Mouse (Mus musculus) ES-E14 (cell line): Measurements from ENCODE around the gene Gna12. TPM values are rescaled to one million over a fixed set of nuclear protein-coding genes. Genes with fewer than 3 reads are reported as not detected.

ENCODE experiments used
- DNase-seq: peaks from one replicate; pipeline ENCODE4 v3.0.0-alpha.2; 2013; ENCODE audit warnings: low read depth, low spot score
- H3K27ac ChIP-seq: 2 replicates; pipeline ENCODE4 v1.5.1; 2012; ENCODE audit warnings: low read depth, mild to moderate bottlenecking, low read length, moderate library complexity, mixed read lengths; ENCODE audit not compliant: poor library complexity, insufficient read depth, severe bottlenecking
- H3K36me3 ChIP-seq: 2 replicates; pipeline ENCODE4 v1.6.1; 2012; ENCODE audit warnings: mild to moderate bottlenecking, low read length, moderate library complexity, mixed read lengths; ENCODE audit not compliant: control insufficient read depth, poor library complexity, insufficient read depth, severe bottlenecking
- H3K4me1 ChIP-seq, 2 experiments: fragments of 150-350 bp in 1 of 2; sonication (generic) in 1 of 2; 2 replicates each; pipeline ENCODE4 v1.6.1; 2012; ENCODE audit warnings: low read length in 2 of 2, mild to moderate bottlenecking in 1 of 2, mixed read lengths in 1 of 2; ENCODE audit not compliant: control insufficient read depth in 2 of 2, insufficient read depth in 2 of 2, poor library complexity in 1 of 2
- H3K4me3 ChIP-seq, 2 experiments: fragments of 150-350 bp in 1 of 2; sonication (generic) in 1 of 2; 2 replicates each; pipeline ENCODE4 v1.5.1; 2012; ENCODE audit warnings: low read length in 2 of 2, low read depth in 1 of 2, mild to moderate bottlenecking in 1 of 2, mixed read lengths in 1 of 2; ENCODE audit not compliant: insufficient read depth in 1 of 2, poor library complexity in 1 of 2, severe bottlenecking in 1 of 2
- H3K9ac ChIP-seq: 2 replicates; pipeline ENCODE4 v1.6.1; 2012; ENCODE audit warnings: low read depth, mild to moderate bottlenecking, low read length, mixed read lengths; ENCODE audit not compliant: poor library complexity, insufficient read depth, severe bottlenecking
- H3K9me3 ChIP-seq: fragments of 150-350 bp; sonication (generic); 2 replicates; pipeline ENCODE4 v1.6.1; 2012; ENCODE audit warnings: low read depth, mild to moderate bottlenecking, low read length; ENCODE audit not compliant: control insufficient read depth, insufficient read depth
- CHD2 ChIP-seq: IDR thresholded peaks from 2 replicates; pipeline ENCODE4 v1.6.1; 2014; ENCODE audit warnings: mild to moderate bottlenecking, low read depth, low read length, inconsistent platforms
- HCFC1 ChIP-seq: IDR thresholded peaks from 2 replicates; pipeline ENCODE4 v1.6.1; 2012; ENCODE audit warnings: low read length, inconsistent platforms, borderline replicate concordance; ENCODE audit not compliant: insufficient read depth
- MAFK ChIP-seq: IDR thresholded peaks from 2 replicates; pipeline ENCODE4 v1.6.1; 2014; ENCODE audit warnings: mild to moderate bottlenecking, low read depth, low read length, inconsistent platforms; ENCODE audit not compliant: insufficient read depth
- ZC3H11A ChIP-seq: IDR thresholded peaks from 2 replicates; pipeline ENCODE4 v1.6.1; 2012; ENCODE audit warnings: low read depth, mild to moderate bottlenecking, inconsistent platforms, low read length, borderline replicate concordance
- ZNF384 ChIP-seq: IDR thresholded peaks from 2 replicates; pipeline ENCODE4 v1.6.1; 2012; ENCODE audit warnings: low read depth, low read length, inconsistent platforms
- in situ Hi-C, 2 experiments: fragments of 600-800 bp; cut with MboI; formaldehyde crosslinking; loops; one replicate each; pipeline ENCODE4 v1.15.1; 2025; ENCODE audit warnings: low sequenced_read_pairs in 2 of 2, inconsistent platforms in 1 of 2; ENCODE audit not compliant: unreplicated experiment in 2 of 2
- total RNA-seq: library from RNA; depleted of rRNA; stranded (reverse); fragments of 300-350 nt; gene quantifications from 2 replicates; pipeline ENCODE4 v1.2.3, GENCODE M21; 2012

Gna12 gene
- total RNA-seq, 1 experiment: 50.4 TPM

- H3K9ac ChIP-seq: no peak overlapping the region
- in situ Hi-C loops: no loop called here
- H3K4me1 ChIP-seq: peaks cover 0 to 5% of the 10 kb centered on the region in 2 experiments; a peak in 2 of 4 replicates
- H3K36me3 ChIP-seq: peaks cover 10% of the 10 kb centered on the region
- no peak overlapping the region for H3K4me3 ChIP-seq
- no peak overlapping the region for H3K27ac ChIP-seq
- no peak for TF ChIP-seq ZNF384
- no peak for TF ChIP-seq ZC3H11A
- no peak for TF ChIP-seq HCFC1
- TF ChIP-seq MAFK: no peak
- TF ChIP-seq CHD2: no peak
- H3K9me3 ChIP-seq: no peaks in the 10 kb centered on the region
- DNase-seq: no peak
These were observed 44.9 kb downstream of the Gna12 start for GRCm38 (mm10) chr5:140785240-140785872.

GRCm38 (mm10) chr5:140784288-140784687 is 45.9 kb downstream of the Gna12 start:
- Histone ChIP-seq H3K9me3 (no peaks in the 10 kb centered on the region), H3K36me3 (peaks cover 10% of the 10 kb centered on the region), H3K27ac (no peak overlapping the region), H3K4me3 (no peak overlapping the region), H3K9ac (no peak overlapping the region), H3K4me1 (peaks cover 0 to 3% of the 10 kb centered on the region in 2 experiments; a peak in 2 of 4 replicates)
- in situ Hi-C loops: no loop called here
- DNase-seq: no peak
- no peak for TF ChIP-seq MAFK
- no peak for TF ChIP-seq ZC3H11A
- no peak for TF ChIP-seq ZNF384
- no peak for TF ChIP-seq CHD2
- no peak for TF ChIP-seq HCFC1

- no peak for DNase-seq
- Histone ChIP-seq H3K36me3 (peaks cover 10% of the 10 kb centered on the region), H3K4me1 (no peaks in the 10 kb centered on the region; a peak in 1 of 4 replicates), H3K4me3 (no peak overlapping the region), H3K9ac (no peak overlapping the region), H3K27ac (no peak overlapping the region), H3K9me3 (no peaks in the 10 kb centered on the region)
- in situ Hi-C loops: no loop called here
- no peak for TF ChIP-seq ZNF384
- no peak for TF ChIP-seq MAFK
- TF ChIP-seq HCFC1: no peak
- TF ChIP-seq CHD2: no peak
- no peak for TF ChIP-seq ZC3H11A
These were observed 46.7 kb downstream of the Gna12 start for GRCm38 (mm10) chr5:140783577-140783976.

GRCm38 (mm10) chr5:140781886-140782572 is 48.2 kb downstream of the Gna12 start:
- DNase-seq: no peak
- Histone ChIP-seq H3K27ac (no peak overlapping the region), H3K4me3 (no peak overlapping the region), H3K9ac (no peak overlapping the region), H3K9me3 (no peaks in the 10 kb centered on the region), H3K4me1 (no peaks in the 10 kb centered on the region), H3K36me3 (peaks cover 13% of the 10 kb centered on the region)
- in situ Hi-C loops: no loop called here
- TF ChIP-seq ZC3H11A: no peak
- no peak for TF ChIP-seq CHD2
- TF ChIP-seq ZNF384: no peak
- no peak for TF ChIP-seq HCFC1
- TF ChIP-seq MAFK: no peak
